Mouse (Mus musculus) CH12.LX (cell line): ENCODE measurements around the gene Nrm. TPM values are rescaled to one million over a fixed set of nuclear protein-coding genes. Genes with fewer than 3 reads are reported as not detected.

Source experiments
- DNase-seq: peaks from one replicate; pipeline ENCODE4 v3.0.0-alpha.2; 2013; ENCODE audit errors: extremely low read depth
- H3K27ac ChIP-seq: 2 replicates; pipeline ENCODE4 v1.5.1; 2012; ENCODE audit warnings: low read depth, mild to moderate bottlenecking, control low read depth, moderate library complexity; ENCODE audit not compliant: insufficient read depth
- H3K27me3 ChIP-seq: replicated peaks from 2 replicates; pipeline ENCODE3; 2012; ENCODE audit warnings: inconsistent platforms
- H3K36me3 ChIP-seq, 2 experiments: replicated peaks in 1 of 2; 2 replicates each; pipeline versions ENCODE3 to v1.6.1; 2012; ENCODE audit warnings: inconsistent platforms in 1 of 2, low read length in 1 of 2, mild to moderate bottlenecking in 1 of 2, mixed read lengths in 1 of 2, moderate library complexity in 1 of 2; ENCODE audit not compliant: control insufficient read depth in 1 of 2, insufficient read depth in 1 of 2
- H3K4me1 ChIP-seq, 2 experiments: 2 replicates each; pipeline ENCODE4 v1.6.1; 2012; ENCODE audit warnings: inconsistent platforms in 1 of 2, moderate library complexity in 1 of 2; ENCODE audit not compliant: insufficient read depth in 2 of 2, control insufficient read depth in 1 of 2
- H3K4me2 ChIP-seq: 2 replicates; pipeline ENCODE4 v1.6.1; 2012; ENCODE audit warnings: low read depth, mild to moderate bottlenecking, control low read depth; ENCODE audit not compliant: poor library complexity, insufficient read depth, severe bottlenecking
- H3K4me3 ChIP-seq, 3 experiments: fragments of 150-350 bp in 1 of 3; sonication (generic) in 1 of 3; replicated peaks in 1 of 3; 2 replicates each; pipeline versions ENCODE3 to v1.5.1; 2011 to 2012; ENCODE audit warnings: low read depth in 2 of 3, low read length in 2 of 3, mild to moderate bottlenecking in 2 of 3, moderate library complexity in 2 of 3, control low read depth in 1 of 3, improper control_type of control experiment in 1 of 3, inconsistent platforms in 1 of 3, mixed read lengths in 1 of 3; ENCODE audit not compliant: poor library complexity in 1 of 3
- H3K79me2 ChIP-seq: replicated peaks from 2 replicates; pipeline ENCODE4 v1.6.1; 2012; ENCODE audit warnings: mild to moderate bottlenecking, moderate library complexity; ENCODE audit not compliant: control insufficient read depth, poor library complexity, insufficient read depth, severe bottlenecking; ENCODE audit errors: extremely low read depth
- H3K9ac ChIP-seq: 2 replicates; pipeline ENCODE4 v1.6.1; 2012; ENCODE audit warnings: low read depth, mild to moderate bottlenecking, control low read depth, moderate library complexity; ENCODE audit not compliant: insufficient read depth
- H3K9me3 ChIP-seq: replicated peaks from 2 replicates; pipeline ENCODE3; 2012; ENCODE audit warnings: low read length, inconsistent platforms, mixed read lengths
- BHLHE40 ChIP-seq: IDR thresholded peaks from 2 replicates; pipeline ENCODE4 v1.6.1; 2011; ENCODE audit warnings: mild to moderate bottlenecking, low read depth, low read length, improper control_type of control experiment
- CHD2 ChIP-seq: IDR thresholded peaks from 2 replicates; pipeline ENCODE4 v1.6.1; 2011; ENCODE audit warnings: low read length, improper control_type of control experiment
- CTCF ChIP-seq, 2 experiments: IDR thresholded peaks in 1 of 2; conservative IDR thresholded peaks in 1 of 2; 2 replicates each; pipeline ENCODE4 v1.5.1; 2011 to 2012; ENCODE audit warnings: low read depth in 2 of 2, low read length in 2 of 2, improper control_type of control experiment in 1 of 2, inconsistent platforms in 1 of 2, mild to moderate bottlenecking in 1 of 2, moderate library complexity in 1 of 2
- E2F4 ChIP-seq: IDR thresholded peaks from 2 replicates; pipeline ENCODE4 v1.6.1; 2011; ENCODE audit warnings: low read depth, low read length, improper control_type of control experiment; ENCODE audit not compliant: insufficient replicate concordance
- ELF1 ChIP-seq: IDR thresholded peaks from 2 replicates; pipeline ENCODE4 v1.6.1; 2014; ENCODE audit warnings: low read depth, mild to moderate bottlenecking, inconsistent platforms, low read length, improper control_type of control experiment
- EP300 ChIP-seq: IDR thresholded peaks from 2 replicates; pipeline ENCODE4 v1.6.1; 2011; ENCODE audit warnings: low read length, improper control_type of control experiment
- ETS1 ChIP-seq: conservative IDR thresholded peaks from 2 replicates; pipeline ENCODE4 v1.6.1; 2012; ENCODE audit warnings: low read depth, mild to moderate bottlenecking, inconsistent platforms, low read length, improper control_type of control experiment, moderate library complexity
- HCFC1 ChIP-seq: IDR thresholded peaks from 2 replicates; pipeline ENCODE4 v1.6.1; 2012; ENCODE audit warnings: low read depth, mild to moderate bottlenecking, inconsistent platforms, low read length, improper control_type of control experiment
- IRF4 ChIP-seq: IDR thresholded peaks from 2 replicates; pipeline ENCODE4 v1.6.1; 2014; ENCODE audit warnings: low read depth, mild to moderate bottlenecking, inconsistent platforms, low read length, improper control_type of control experiment
- JUN ChIP-seq: IDR thresholded peaks from 2 replicates; pipeline ENCODE4 v1.6.1; 2011; ENCODE audit warnings: low read depth, mild to moderate bottlenecking, low read length, improper control_type of control experiment, moderate library complexity; ENCODE audit not compliant: insufficient read depth
- KAT2A ChIP-seq: IDR thresholded peaks from 2 replicates; pipeline ENCODE4 v1.6.1; 2012; ENCODE audit warnings: low read length, improper control_type of control experiment, inconsistent platforms; ENCODE audit not compliant: insufficient replicate concordance
- MAX ChIP-seq: IDR thresholded peaks from 2 replicates; pipeline ENCODE4 v1.6.1; 2011; ENCODE audit warnings: low read length, improper control_type of control experiment
- MAZ ChIP-seq: IDR thresholded peaks from 2 replicates; pipeline ENCODE4 v1.6.1; 2012; ENCODE audit warnings: low read depth, mild to moderate bottlenecking, inconsistent platforms, low read length, improper control_type of control experiment, moderate library complexity
- MEF2A ChIP-seq: IDR thresholded peaks from 2 replicates; pipeline ENCODE4 v1.6.1; 2014; ENCODE audit warnings: low read depth, mild to moderate bottlenecking, inconsistent platforms, low read length, improper control_type of control experiment, borderline replicate concordance
- MXI1 ChIP-seq: IDR thresholded peaks from 2 replicates; pipeline ENCODE4 v1.6.1; 2011; ENCODE audit warnings: mild to moderate bottlenecking, low read depth, low read length, improper control_type of control experiment
- MYC ChIP-seq: IDR thresholded peaks from 2 replicates; pipeline ENCODE4 v1.6.1; 2011; ENCODE audit warnings: low read depth, mild to moderate bottlenecking, improper control_type of control experiment, low read length
- NELFE ChIP-seq: IDR thresholded peaks from 2 replicates; pipeline ENCODE4 v1.6.1; 2011; ENCODE audit warnings: low read depth, low read length, improper control_type of control experiment
- NRF1 ChIP-seq: IDR thresholded peaks from 2 replicates; pipeline ENCODE4 v1.6.1; 2014; ENCODE audit warnings: low read depth, mild to moderate bottlenecking, inconsistent platforms, low read length, improper control_type of control experiment, moderate library complexity
- POLR2A ChIP-seq: IDR thresholded peaks from 2 replicates; pipeline ENCODE4 v1.6.1; 2011; ENCODE audit warnings: low read depth, mild to moderate bottlenecking, improper control_type of control experiment, low read length
- POLR2AphosphoS2 ChIP-seq: IDR thresholded peaks from 2 replicates; pipeline ENCODE4 v1.6.1; 2011; ENCODE audit warnings: low read depth, low read length, improper control_type of control experiment
- SIN3A ChIP-seq: IDR thresholded peaks from 2 replicates; pipeline ENCODE4 v1.6.1; 2012; ENCODE audit warnings: low read length, improper control_type of control experiment, inconsistent platforms
- SMC3 ChIP-seq: IDR thresholded peaks from 2 replicates; pipeline ENCODE4 v1.6.1; 2011; ENCODE audit warnings: low read depth, low read length, improper control_type of control experiment
- TBP ChIP-seq: conservative IDR thresholded peaks from 2 replicates; pipeline ENCODE4 v1.6.1; 2011; ENCODE audit warnings: low read depth, low read length, improper control_type of control experiment
- TCF12 ChIP-seq: IDR thresholded peaks from 2 replicates; pipeline ENCODE4 v1.6.1; 2014; ENCODE audit warnings: low read depth, mild to moderate bottlenecking, inconsistent platforms, low read length, improper control_type of control experiment
- UBTF ChIP-seq: IDR thresholded peaks from 2 replicates; pipeline ENCODE4 v1.6.1; 2012; ENCODE audit warnings: low read depth, mild to moderate bottlenecking, inconsistent platforms, low read length, improper control_type of control experiment, moderate library complexity
- USF1 ChIP-seq: IDR thresholded peaks from 2 replicates; pipeline ENCODE4 v1.6.1; 2014; ENCODE audit warnings: low read depth, mild to moderate bottlenecking, inconsistent platforms, low read length, improper control_type of control experiment
- USF2 ChIP-seq: conservative IDR thresholded peaks from 2 replicates; pipeline ENCODE4 v1.6.1; 2011; ENCODE audit warnings: low read depth, low read length, improper control_type of control experiment
- ZMIZ1 ChIP-seq: IDR thresholded peaks from 2 replicates; pipeline ENCODE4 v1.6.1; 2012; ENCODE audit warnings: low read depth, mild to moderate bottlenecking, inconsistent platforms, low read length, improper control_type of control experiment
- dilution Hi-C: fragments of 300-500 bp; cut with MboI; formaldehyde crosslinking; loops from 2 replicates; pipeline ENCODE4 v1.14.3; 2020; ENCODE audit warnings: low sequenced_read_pairs; ENCODE audit not compliant: extremely low pct_unique_long_range_greater_than_20kb, extremely low pct_ligation_motif_present
- in situ Hi-C: fragments of 300-500 bp; cut with MboI; formaldehyde crosslinking; loops from 3 replicates; pipeline ENCODE4 v1.14.3; 2019; ENCODE audit warnings: low sequenced_read_pairs, low pct_ligation_motif_present, low pct_unique_long_range_greater_than_20kb, mixed read lengths
- polyA plus RNA-seq: library from polyadenylated mRNA; unstranded; fragments of >175 nt; gene quantifications from 2 replicates; pipeline ENCODE4 v1.2.1, GENCODE M21; 2012; ENCODE audit warnings: low read depth; ENCODE audit not compliant: insufficient read length
- total RNA-seq, 2 experiments: library from RNA; depleted of rRNA; stranded (reverse); fragments of 300-350 nt in 1 of 2; fragments of >200 nt in 1 of 2; gene quantifications; 2 replicates each; pipeline ENCODE4 v1.2.3; 2012 to 2014

Nrm gene
- total RNA-seq (2012; rRNA removed) (12.5 and 16.7 TPM in 2 replicates), total RNA-seq (2014; rRNA removed) (10.0 and 12.1 TPM in 2 replicates), polyA plus RNA-seq (14.0 and 15.4 TPM in 2 replicates)

- Histone ChIP-seq H3K4me3 (peak within 1 kb of the TSS; percentile 33 to 90 (median 52)), H3K27me3 (no peaks in the 10 kb centered on the region), H3K27ac (peak within 1 kb of the TSS; percentile 41; the same call in 1 of the 2 replicates), H3K9ac (peak within 1 kb of the TSS; percentile 56), H3K4me2 (peak within 1 kb of the TSS; percentile 91), H3K36me3 (peaks cover 5 to 24% of the 10 kb centered on the region in 2 experiments), H3K9me3 (no peaks in the 10 kb centered on the region), H3K4me1 (peaks cover 0 to 21% of the 10 kb centered on the region in 2 experiments; a peak in 2 of 4 replicates), H3K79me2 (no peaks in the 10 kb centered on the region)
- in situ Hi-C loops (loop anchor here (10.0 kb wide), 1 partner anchor 127 kb away; no protein-coding TSS in a partner anchor), dilution Hi-C loops (no loop called here)
- TF ChIP-seq MYC (no peak), IRF4 (peak; percentile 36; the same call in 1 of the 2 replicates), JUN (no peak), POLR2A (peak; percentile 77), EP300 (no peak), MAZ (peak; percentile 74), KAT2A (0 out of 2 replicates have a peak, but pooled peaks have one; percentile 37), NRF1 (peak; percentile 31), SIN3A (peak; percentile 81), CTCF (conservative IDR thresholded peaks at IDR 0.05 in 1 of 2, IDR thresholded peaks at IDR 0.05 in 1 of 2; ENCODE audit: low read depth in 2 of 2, low read length in 2 of 2) (peak in 1 of 2 experiments; percentile 45; a peak in 2 of 4 replicates), NELFE (peak; percentile 82), USF2 (no peak), E2F4 (peak; percentile 76; the same call in 1 of the 2 replicates), UBTF (0 out of 2 replicates have a peak, but pooled peaks have one; percentile 63), CHD2 (0 out of 2 replicates have a peak, but pooled peaks have one; percentile 5), HCFC1 (peak; percentile 9; the same call in 1 of the 2 replicates), POLR2AphosphoS2 (no peak), MXI1 (peak; percentile 81), MEF2A (0 out of 2 replicates have a peak, but pooled peaks have one; percentile 13), SMC3 (0 out of 2 replicates have a peak, but pooled peaks have one; percentile 4), ELF1 (peak; percentile 22; the same call in 1 of the 2 replicates), USF1 (no peak), ZMIZ1 (peak; percentile 54; the same call in 1 of the 2 replicates), ETS1 (peak; percentile 40; the same call in 1 of the 2 replicates), BHLHE40 (peak; percentile 44; the same call in 1 of the 2 replicates), TBP (0 out of 2 replicates have a peak, but pooled peaks have one; percentile 48), MAX (peak; percentile 60; the same call in 1 of the 2 replicates), TCF12 (peak; percentile 44; the same call in 1 of the 2 replicates)
- peak; percentile 83 for DNase-seq
These were observed at the start of gene Nrm for GRCm38 (mm10) chr17:35861198-35861857. Gene Nrm, plus strand, starts transcription at chr17:35861318.
